Mouse (Mus musculus): ENCODE results near the gene Ush2a. TPM values are rescaled to one million over a fixed set of nuclear protein-coding genes. Genes with fewer than 3 reads are reported as not detected.

The Ush2a gene
- total and polyA plus RNA-seq, 3 experiments, result under 0.01 to 0.04 TPM; not detected in 1

DNA sequence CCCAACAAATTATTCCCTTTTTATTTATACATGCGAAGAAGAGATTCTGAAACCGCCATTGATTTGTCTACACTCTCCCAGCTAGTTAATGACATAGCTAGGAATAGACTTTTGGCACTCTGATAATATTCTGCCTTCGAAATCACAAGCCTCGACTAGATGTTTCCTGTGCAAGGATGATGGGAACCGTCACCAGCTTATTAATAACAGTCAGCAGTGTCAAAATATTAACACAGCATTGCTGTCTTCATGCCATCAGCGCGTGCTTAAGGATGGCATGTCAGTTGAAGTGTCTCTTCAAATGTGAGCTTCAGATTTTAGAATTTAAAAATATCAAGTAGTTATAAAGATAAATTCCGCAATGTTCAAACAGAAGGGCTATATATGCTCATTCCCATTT, 337.3 kb downstream of the Ush2a start:
- H3K4me1 ChIP-seq (ENCODE audit: control insufficient read depth in 1 of 2, insufficient read depth in 2 of 2, low read length in 2 of 2), result no peaks in the 10 kb centered on the region
- H3K27me3 ChIP-seq (ENCODE audit: control insufficient read depth in 1 of 2, insufficient read depth in 2 of 2, low read length in 2 of 2), result no peaks in the 10 kb centered on the region
- H3K4me3 ChIP-seq (ENCODE audit: control insufficient read depth in 1 of 2, insufficient read depth in 1 of 2, low read depth in 2 of 2, low read length in 2 of 2), result no peak overlapping the region
- H3K27ac ChIP-seq (ENCODE audit: control insufficient read depth, low read depth, low read length), result no peak overlapping the region
- DNase-seq (ENCODE audit: low read depth, low spot score), result no peak
- no peaks in the 10 kb centered on the region for H3K9me3 ChIP-seq (replicated peaks; ENCODE audit: insufficient read depth, low read length)
- H3K79me2 ChIP-seq (ENCODE audit: control insufficient read depth, insufficient read depth, low read length, poor library complexity), result no peaks in the 10 kb centered on the region
- no peak overlapping the region for H3K9ac ChIP-seq (ENCODE audit: control insufficient read depth, low read depth, low read length, poor library complexity, severe bottlenecking)
- TF ChIP-seq GABPA (IDR thresholded peaks at IDR 0.05; ENCODE audit: low read depth, low read length) (no peak), SIN3A (IDR thresholded peaks at IDR 0.05; ENCODE audit: low read length) (no peak), MAZ (IDR thresholded peaks at IDR 0.05; ENCODE audit: low read depth, low read length) (no peak), MAFK (IDR thresholded peaks at IDR 0.05; ENCODE audit: borderline replicate concordance, low read depth, low read length) (no peak), NRF1 (IDR thresholded peaks at IDR 0.05; ENCODE audit: insufficient read depth, low read depth, low read length, poor library complexity, severe bottlenecking) (no peak), HCFC1 (IDR thresholded peaks at IDR 0.05; ENCODE audit: low read depth, low read length) (no peak), GATA1 (IDR thresholded peaks at IDR 0.05; ENCODE audit: low read depth, low read length) (no peak), MEF2A (IDR thresholded peaks at IDR 0.05; ENCODE audit: extremely low read depth, insufficient replicate concordance, low read depth, low read length, poor library complexity, severe bottlenecking) (no peak), NELFE (IDR thresholded peaks at IDR 0.05; ENCODE audit: low read depth, low read length) (no peak), E2F4 (IDR thresholded peaks at IDR 0.05; ENCODE audit: borderline replicate concordance, low read depth, low read length) (no peak), RCOR1 (IDR thresholded peaks at IDR 0.05; ENCODE audit: low read depth, low read length) (no peak)
- H3K36me3 ChIP-seq (ENCODE audit: control insufficient read depth in 1 of 2, insufficient read depth in 2 of 2, low read length in 2 of 2), result no peaks in the 10 kb centered on the region

DNA sequence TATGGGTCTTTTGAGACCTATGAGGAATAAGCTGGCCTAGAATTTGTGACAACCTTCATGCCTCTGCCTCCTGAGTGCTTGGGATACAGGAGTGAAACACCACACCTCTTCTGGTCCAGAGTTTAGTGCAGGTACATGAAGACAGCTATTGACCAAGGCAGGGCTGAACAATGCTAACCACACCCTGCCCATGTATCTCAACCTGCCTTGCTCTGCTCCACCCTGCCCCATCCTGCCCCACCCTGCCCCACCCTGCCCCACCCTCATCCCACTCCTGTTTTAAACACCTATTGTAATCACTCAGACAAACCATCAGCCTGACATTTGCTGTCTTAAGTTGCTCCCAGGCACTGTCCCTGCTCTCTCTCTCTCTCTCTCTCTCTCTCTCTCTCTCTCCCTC, 344.6 kb downstream of the Ush2a start:
- H3K79me2 ChIP-seq (ENCODE audit: control insufficient read depth, insufficient read depth, low read length, poor library complexity), result no peaks in the 10 kb centered on the region
- no peak overlapping the region for H3K4me3 ChIP-seq (ENCODE audit: control insufficient read depth in 1 of 2, insufficient read depth in 1 of 2, low read depth in 2 of 2, low read length in 2 of 2)
- H3K9me3 ChIP-seq (replicated peaks; ENCODE audit: insufficient read depth, low read length), result no peaks in the 10 kb centered on the region
- no peaks in the 10 kb centered on the region for H3K4me1 ChIP-seq (ENCODE audit: control insufficient read depth in 1 of 2, insufficient read depth in 2 of 2, low read length in 2 of 2)
- DNase-seq (ENCODE audit: low read depth, low spot score), result no peak
- no peak overlapping the region for H3K27ac ChIP-seq (ENCODE audit: control insufficient read depth, low read depth, low read length)
- no peak overlapping the region for H3K9ac ChIP-seq (ENCODE audit: control insufficient read depth, low read depth, low read length, poor library complexity, severe bottlenecking)
- no peaks in the 10 kb centered on the region for H3K36me3 ChIP-seq (ENCODE audit: control insufficient read depth in 1 of 2, insufficient read depth in 2 of 2, low read length in 2 of 2)
- TF ChIP-seq NRF1 (IDR thresholded peaks at IDR 0.05; ENCODE audit: insufficient read depth, low read depth, low read length, poor library complexity, severe bottlenecking) (no peak), CHD2 (IDR thresholded peaks at IDR 0.05; ENCODE audit: low read length) (no peak), E2F4 (IDR thresholded peaks at IDR 0.05; ENCODE audit: borderline replicate concordance, low read depth, low read length) (no peak), TCF12 (IDR thresholded peaks at IDR 0.05; ENCODE audit: low read depth, low read length) (no peak), KAT2A (conservative IDR thresholded peaks at IDR 0.05; ENCODE audit: low read depth, low read length) (no peak)
- H3K27me3 ChIP-seq (ENCODE audit: control insufficient read depth in 1 of 2, insufficient read depth in 2 of 2, low read length in 2 of 2), result no peaks in the 10 kb centered on the region

DNA sequence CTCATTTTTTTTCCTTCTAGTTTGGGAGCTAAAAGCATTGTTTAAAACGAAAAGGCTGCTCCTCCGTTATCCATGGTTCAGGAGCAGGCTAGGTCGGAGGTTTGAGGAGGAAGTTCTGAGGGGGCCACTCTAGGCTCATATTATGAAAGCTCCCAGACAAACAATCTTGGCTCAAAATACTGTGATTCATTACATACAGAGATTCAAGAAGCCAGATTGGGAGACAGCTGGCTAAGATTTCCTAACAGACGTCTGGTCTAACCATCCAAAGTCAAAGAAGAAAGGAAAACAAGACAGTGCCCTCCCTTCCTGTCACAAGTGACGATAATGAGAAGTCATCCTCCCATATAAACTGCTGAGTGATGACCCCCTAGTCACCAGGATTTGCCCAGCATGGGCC, 354.7 kb downstream of the Ush2a start:
- no peaks in the 10 kb centered on the region for H3K4me1 ChIP-seq (ENCODE audit: control insufficient read depth in 1 of 2, insufficient read depth in 2 of 2, low read length in 2 of 2)
- no peaks in the 10 kb centered on the region for H3K27me3 ChIP-seq (ENCODE audit: control insufficient read depth in 1 of 2, insufficient read depth in 2 of 2, low read length in 2 of 2)
- H3K36me3 ChIP-seq (ENCODE audit: control insufficient read depth in 1 of 2, insufficient read depth in 2 of 2, low read length in 2 of 2), result no peaks in the 10 kb centered on the region
- TF ChIP-seq SIN3A (IDR thresholded peaks at IDR 0.05; ENCODE audit: low read length) (no peak), GATA1 (IDR thresholded peaks at IDR 0.05; ENCODE audit: low read depth, low read length) (no peak), SMC3 (IDR thresholded peaks at IDR 0.05; ENCODE audit: low read depth, low read length) (no peak), NELFE (IDR thresholded peaks at IDR 0.05; ENCODE audit: low read depth, low read length) (no peak), POLR2AphosphoS2 (IDR thresholded peaks at IDR 0.05; ENCODE audit: low read length) (no peak), MYB (IDR thresholded peaks at IDR 0.05; ENCODE audit: low read depth, low read length) (no peak), GABPA (IDR thresholded peaks at IDR 0.05; ENCODE audit: low read depth, low read length) (no peak), CHD2 (IDR thresholded peaks at IDR 0.05; ENCODE audit: low read length) (no peak), POLR2AphosphoS5 (IDR thresholded peaks at IDR 0.05; ENCODE audit: borderline replicate concordance, low read depth, low read length) (no peak), ZMIZ1 (IDR thresholded peaks at IDR 0.05; ENCODE audit: low read depth, low read length) (no peak), CTCF (IDR thresholded peaks at IDR 0.05 in 2 of 3, conservative IDR thresholded peaks at IDR 0.05 in 1 of 3; ENCODE audit: control insufficient read depth in 1 of 3, insufficient read depth in 1 of 3, low read depth in 2 of 3, low read length in 3 of 3, poor library complexity in 1 of 3, severe bottlenecking in 1 of 3) (no peak), ZKSCAN1 (IDR thresholded peaks at IDR 0.05; ENCODE audit: low read depth, low read length) (no peak), ZC3H11A (IDR thresholded peaks at IDR 0.05; ENCODE audit: low read depth, low read length) (no peak), UBTF (IDR thresholded peaks at IDR 0.05; ENCODE audit: borderline replicate concordance, insufficient read depth, low read depth, low read length) (no peak)
- no peaks in the 10 kb centered on the region for H3K79me2 ChIP-seq (ENCODE audit: control insufficient read depth, insufficient read depth, low read length, poor library complexity)
- no peak overlapping the region for H3K27ac ChIP-seq (ENCODE audit: control insufficient read depth, low read depth, low read length)
- H3K4me3 ChIP-seq (ENCODE audit: control insufficient read depth in 1 of 2, insufficient read depth in 1 of 2, low read depth in 2 of 2, low read length in 2 of 2), result no peak overlapping the region
- H3K9me3 ChIP-seq (replicated peaks; ENCODE audit: insufficient read depth, low read length), result no peaks in the 10 kb centered on the region
- no peak overlapping the region for H3K9ac ChIP-seq (ENCODE audit: control insufficient read depth, low read depth, low read length, poor library complexity, severe bottlenecking)
- DNase-seq (ENCODE audit: low read depth, low spot score), result no peak

All from MEL (cell line).